Mouse (Mus musculus) C2C12 (cell line): Measurements from ENCODE around the gene 2700097O09Rik.

ENCODE experiments used
- CTCF ChIP-seq: IDR thresholded peaks from one replicate; pipeline ENCODE4 v1.5.1; 2011; ENCODE audit not compliant: control insufficient read depth, insufficient read depth, insufficient read length
- MAX ChIP-seq: IDR thresholded peaks from one replicate; pipeline ENCODE4 v1.6.1; 2011; ENCODE audit warnings: mild to moderate bottlenecking, control low read depth
- MYOG ChIP-seq: IDR thresholded peaks from one replicate; pipeline ENCODE4 v1.6.1; 2011; ENCODE audit not compliant: control insufficient read depth, insufficient read length; ENCODE audit errors: extremely low read depth
- USF1 ChIP-seq: IDR thresholded peaks from one replicate; pipeline ENCODE4 v1.6.1; 2011; ENCODE audit warnings: low read depth, mild to moderate bottlenecking, control low read depth, moderate library complexity

GRCm38 (mm10) chr12:55017119-55017721 lies 62.7 kb downstream of the 2700097O09Rik start:
- TF ChIP-seq MAX (no peak), CTCF (no peak), USF1 (no peak), MYOG (no peak)
